Mouse (Mus musculus): ENCODE data around the gene Eef1e1. TPM values are rescaled to one million over a fixed set of nuclear protein-coding genes. Genes with fewer than 3 reads are reported as not detected.
A peak's percentile ranks its signal among the peaks of the same experiment; 100 is the strongest.
"Not testable (repeated sequence)": the region's sequence is repeated elsewhere in the genome, so short reads cannot be mapped to it uniquely, and the experiment has no call there.

Eef1e1 gene
- 18.3 and 21.5 TPM in 2 replicates for polyA plus RNA-seq (2012; rRNA removed)

- under 1% methylated on average over 59 of the region's 59 CpGs for WGBS
Observed at GRCm38 (mm10) chr13:38658528-38659280, at the start of gene Eef1e1. TSS of gene Eef1e1 (minus strand) at chr13:38659058.

GRCm38 (mm10) chr13:38690845-38691244 lies 32.0 kb upstream of the Eef1e1 start:
- no peak overlapping the region for H3K27ac ChIP-seq (ENCODE audit: insufficient read depth, low read length)
- 50% methylated on average over 6 of the region's 6 CpGs for WGBS
- TF ChIP-seq POLR2A (IDR thresholded peaks at IDR 0.05; ENCODE audit: borderline replicate concordance, insufficient read depth, low read length) (no peak), CTCF (IDR thresholded peaks at IDR 0.05; ENCODE audit: borderline replicate concordance, insufficient read depth, low read depth, low read length) (no peak)
- no peaks in the 10 kb centered on the region for H3K4me1 ChIP-seq (ENCODE audit: control insufficient read depth, insufficient read depth, low read length)
- no peak for DNase-seq
- no peak overlapping the region for H3K4me3 ChIP-seq (replicated peaks; ENCODE audit: insufficient read depth, low read depth, low read length)
- no peaks in the 10 kb centered on the region for H3K27me3 ChIP-seq (ENCODE audit: control insufficient read depth, insufficient read depth, low read length)

More at GRCm38 (mm10) chr13:38658528-38659280, at the start of gene Eef1e1:
- Histone ChIP-seq H3K27ac (ENCODE audit: insufficient read depth, low read length) (peak within 1 kb of the TSS; percentile 23; the same call in 1 of the 2 replicates), H3K27me3 (ENCODE audit: control insufficient read depth, insufficient read depth, low read length) (no peaks in the 10 kb centered on the region), H3K4me3 (replicated peaks; ENCODE audit: insufficient read depth, low read depth, low read length) (peak within 1 kb of the TSS; percentile 59), H3K4me1 (ENCODE audit: control insufficient read depth, insufficient read depth, low read length) (peaks cover 3% of the 10 kb centered on the region; the same call in 1 of the 2 replicates)
- peak; percentile 64; the same call in 1 of the 2 replicates for TF ChIP-seq POLR2A (IDR thresholded peaks at IDR 0.05; ENCODE audit: borderline replicate concordance, insufficient read depth, low read length)
- peak; percentile 39; the same call in 1 of the 2 replicates for TF ChIP-seq CTCF (IDR thresholded peaks at IDR 0.05; ENCODE audit: borderline replicate concordance, insufficient read depth, low read depth, low read length)
- DNase-seq: peak; percentile 95 to 96

GRCm38 (mm10) chr13:38690028-38690427 lies 31.2 kb upstream of the Eef1e1 start:
- 51% methylated on average over 3 of the region's 3 CpGs for WGBS
- peak; percentile 5 to 15 for DNase-seq
- H3K27ac ChIP-seq (ENCODE audit: insufficient read depth, low read length): no peak overlapping the region
- no peak overlapping the region for H3K4me3 ChIP-seq (replicated peaks; ENCODE audit: insufficient read depth, low read depth, low read length)
- H3K27me3 ChIP-seq (ENCODE audit: control insufficient read depth, insufficient read depth, low read length): no peaks in the 10 kb centered on the region
- TF ChIP-seq CTCF (IDR thresholded peaks at IDR 0.05; ENCODE audit: borderline replicate concordance, insufficient read depth, low read depth, low read length) (no peak), POLR2A (IDR thresholded peaks at IDR 0.05; ENCODE audit: borderline replicate concordance, insufficient read depth, low read length) (no peak)
- H3K4me1 ChIP-seq (ENCODE audit: control insufficient read depth, insufficient read depth, low read length): no peaks in the 10 kb centered on the region

DNA sequence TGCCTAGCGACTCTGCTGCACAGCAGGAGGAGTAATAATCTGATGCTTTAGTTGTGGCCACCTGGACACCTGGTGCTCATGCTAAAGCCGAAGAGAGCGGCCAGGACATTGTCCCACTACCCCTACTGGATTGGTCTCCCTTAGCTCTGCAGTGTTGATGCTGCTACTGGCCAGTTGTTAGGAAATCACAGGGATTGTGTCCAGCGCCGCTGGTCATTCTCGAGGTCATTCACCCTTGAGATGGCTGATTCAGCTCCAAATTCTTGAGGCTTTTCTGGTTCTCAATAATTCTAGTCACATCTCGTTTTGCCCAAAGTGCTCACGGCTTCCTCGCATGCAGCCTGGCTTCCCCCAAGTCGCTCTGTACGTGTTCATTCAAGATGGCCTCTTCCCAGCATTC lies 29.9 kb upstream of the Eef1e1 start:
- H3K4me1 ChIP-seq (ENCODE audit: control insufficient read depth, insufficient read depth, low read length): no peaks in the 10 kb centered on the region
- WGBS: 88% methylated on average over 11 of the region's 11 CpGs
- H3K27ac ChIP-seq (ENCODE audit: insufficient read depth, low read length): no peak overlapping the region
- no peaks in the 10 kb centered on the region for H3K27me3 ChIP-seq (ENCODE audit: control insufficient read depth, insufficient read depth, low read length)
- DNase-seq: no peak
- H3K4me3 ChIP-seq (replicated peaks; ENCODE audit: insufficient read depth, low read depth, low read length): no peak overlapping the region
- TF ChIP-seq CTCF (IDR thresholded peaks at IDR 0.05; ENCODE audit: borderline replicate concordance, insufficient read depth, low read depth, low read length): no peak
- TF ChIP-seq POLR2A (IDR thresholded peaks at IDR 0.05; ENCODE audit: borderline replicate concordance, insufficient read depth, low read length): no peak

DNA sequence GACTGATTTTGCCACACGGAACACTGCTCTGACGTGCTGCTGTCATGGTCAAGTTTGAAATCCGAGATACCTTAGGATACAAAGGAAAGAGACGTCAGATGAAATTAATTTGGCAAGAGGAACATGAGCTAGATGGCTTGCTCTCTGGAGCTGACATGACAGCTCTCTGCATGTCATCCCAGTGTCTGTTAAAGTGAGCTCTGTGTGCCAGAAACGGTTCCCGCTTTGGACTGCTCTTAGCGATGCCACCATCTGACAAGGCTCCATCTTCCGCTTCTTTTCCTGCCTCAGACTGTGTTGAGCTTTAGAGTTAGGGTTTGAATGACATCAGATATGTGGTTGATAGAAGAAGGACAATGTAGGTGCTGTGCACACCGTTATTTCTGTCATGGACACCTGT lies 13.5 kb upstream of the Eef1e1 start:
- Histone ChIP-seq H3K4me1 (ENCODE audit: control insufficient read depth, insufficient read depth, low read length) (peaks cover 3% of the 10 kb centered on the region; the same call in 1 of the 2 replicates), H3K27me3 (ENCODE audit: control insufficient read depth, insufficient read depth, low read length) (no peaks in the 10 kb centered on the region), H3K27ac (ENCODE audit: insufficient read depth, low read length) (no peak overlapping the region), H3K4me3 (replicated peaks; ENCODE audit: insufficient read depth, low read depth, low read length) (no peak overlapping the region)
- DNase-seq: no peak
- TF ChIP-seq CTCF (IDR thresholded peaks at IDR 0.05; ENCODE audit: borderline replicate concordance, insufficient read depth, low read depth, low read length): no peak
- no peak for TF ChIP-seq POLR2A (IDR thresholded peaks at IDR 0.05; ENCODE audit: borderline replicate concordance, insufficient read depth, low read length)
- 16% methylated on average over 9 of the region's 9 CpGs for WGBS

- not testable (repeated sequence) for H3K27ac ChIP-seq (ENCODE audit: insufficient read depth, low read length); DNase-seq; H3K27me3 ChIP-seq (ENCODE audit: control insufficient read depth, insufficient read depth, low read length); H3K4me3 ChIP-seq (replicated peaks; ENCODE audit: insufficient read depth, low read depth, low read length); H3K4me1 ChIP-seq (ENCODE audit: control insufficient read depth, insufficient read depth, low read length)
- WGBS: 54% methylated on average over 6 of the region's 6 CpGs
Observed at GRCm38 (mm10) chr13:38671451-38671850, 12.6 kb upstream of the Eef1e1 start.

DNA sequence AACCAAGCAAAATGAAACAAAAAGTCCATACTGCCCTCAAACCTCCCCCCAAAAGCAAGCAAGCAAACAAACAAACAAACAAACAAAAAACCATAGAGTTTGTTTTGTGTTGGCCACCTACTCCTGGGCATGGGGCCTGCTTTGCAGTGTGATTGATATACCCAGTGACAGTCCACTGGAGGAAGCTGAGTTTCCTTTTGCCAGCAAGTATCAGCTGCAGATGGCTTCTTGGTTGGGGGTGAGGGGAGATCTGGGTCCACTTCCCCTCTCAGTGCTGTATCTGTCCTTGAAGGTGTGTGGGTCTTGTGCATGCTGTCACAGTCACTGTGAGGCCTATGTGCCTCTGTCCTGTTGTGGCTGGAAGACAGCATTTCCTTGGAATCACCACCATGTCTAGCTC lies 11.2 kb upstream of the Eef1e1 start:
- DNase-seq: no peak
- TF ChIP-seq POLR2A (IDR thresholded peaks at IDR 0.05; ENCODE audit: borderline replicate concordance, insufficient read depth, low read length) (no peak), CTCF (IDR thresholded peaks at IDR 0.05; ENCODE audit: borderline replicate concordance, insufficient read depth, low read depth, low read length) (no peak)
- Histone ChIP-seq H3K27ac (ENCODE audit: insufficient read depth, low read length) (no peak overlapping the region), H3K4me3 (replicated peaks; ENCODE audit: insufficient read depth, low read depth, low read length) (no peak overlapping the region), H3K27me3 (ENCODE audit: control insufficient read depth, insufficient read depth, low read length) (no peaks in the 10 kb centered on the region), H3K4me1 (ENCODE audit: control insufficient read depth, insufficient read depth, low read length) (peaks cover 3% of the 10 kb centered on the region; the same call in 1 of the 2 replicates)

DNA sequence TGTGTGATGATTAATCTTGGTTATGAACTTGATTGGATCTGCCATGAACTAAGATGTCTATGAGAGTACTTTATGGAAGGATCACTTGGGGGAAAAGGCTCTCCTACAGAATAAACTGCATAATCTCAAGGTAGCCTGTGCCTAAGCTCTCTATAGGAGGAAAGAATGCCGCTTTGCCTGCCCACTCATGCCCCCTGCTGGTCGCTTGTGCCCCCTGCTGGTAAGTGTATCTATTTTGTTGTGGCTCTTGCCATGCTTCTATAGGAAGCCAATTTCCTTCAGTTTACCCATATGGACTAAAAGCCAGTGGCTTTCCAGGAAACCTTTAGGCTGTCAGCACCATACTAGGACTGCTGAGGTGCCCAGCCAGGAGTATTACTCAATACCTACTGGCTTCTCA lies 9.7 kb upstream of the Eef1e1 start:
- Histone ChIP-seq H3K4me3 (replicated peaks; ENCODE audit: insufficient read depth, low read depth, low read length) (no peak overlapping the region), H3K27ac (ENCODE audit: insufficient read depth, low read length) (no peak overlapping the region), H3K4me1 (ENCODE audit: control insufficient read depth, insufficient read depth, low read length) (peaks cover 3% of the 10 kb centered on the region; the same call in 1 of the 2 replicates), H3K27me3 (ENCODE audit: control insufficient read depth, insufficient read depth, low read length) (no peaks in the 10 kb centered on the region)
- 7% methylated on average over 2 of the region's 2 CpGs for WGBS
- TF ChIP-seq POLR2A (IDR thresholded peaks at IDR 0.05; ENCODE audit: borderline replicate concordance, insufficient read depth, low read length) (no peak), CTCF (IDR thresholded peaks at IDR 0.05; ENCODE audit: borderline replicate concordance, insufficient read depth, low read depth, low read length) (peak; percentile 12; the same call in 1 of the 2 replicates)
- no peak for DNase-seq

Data from cerebellum, adult 2 months (tissue).